Mouse (Mus musculus) heart, adult 10 weeks (tissue): ENCODE measurements around the gene Vmn1r22. TPM values are rescaled to one million over a fixed set of nuclear protein-coding genes. Genes with fewer than 3 reads are reported as not detected.

Source experiments
- polyA plus RNA-seq: library from polyadenylated mRNA; stranded (reverse); fragments of 350-450 nt; fragmentation: Illumina TruSeq; extraction: RNeasy Lipid Tissue Mini Kit (QIAGEN cat#74804); gene quantifications from one replicate; pipeline ENCODE4 v1.2.3, GENCODE M21; 2014; ENCODE audit warnings: low read depth, low replicate concordance

Vmn1r22 gene
- polyA plus RNA-seq: not detected

DNA sequence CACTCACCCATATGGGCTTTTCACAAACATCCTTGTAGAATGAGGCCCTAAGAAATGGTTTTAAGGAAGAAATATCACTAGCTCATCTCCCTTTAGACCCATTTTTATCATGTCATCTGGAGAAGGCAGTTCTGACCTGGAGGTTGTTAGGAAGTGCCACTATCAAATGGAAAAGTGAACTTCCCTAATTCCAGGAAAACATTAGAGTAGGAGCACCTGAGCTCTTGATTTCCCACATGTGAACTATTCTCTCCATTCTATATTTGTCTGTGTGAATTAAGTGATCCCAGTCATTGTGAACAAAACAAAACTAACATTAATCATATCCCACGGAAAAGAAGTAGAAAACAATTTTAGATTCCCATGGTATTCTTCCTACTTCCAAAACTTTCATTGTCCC lies at the start of gene Vmn1r22:
Vmn1r22 (minus strand) TSS at position 101 of the 400 bp plus-strand sequence.

DNA sequence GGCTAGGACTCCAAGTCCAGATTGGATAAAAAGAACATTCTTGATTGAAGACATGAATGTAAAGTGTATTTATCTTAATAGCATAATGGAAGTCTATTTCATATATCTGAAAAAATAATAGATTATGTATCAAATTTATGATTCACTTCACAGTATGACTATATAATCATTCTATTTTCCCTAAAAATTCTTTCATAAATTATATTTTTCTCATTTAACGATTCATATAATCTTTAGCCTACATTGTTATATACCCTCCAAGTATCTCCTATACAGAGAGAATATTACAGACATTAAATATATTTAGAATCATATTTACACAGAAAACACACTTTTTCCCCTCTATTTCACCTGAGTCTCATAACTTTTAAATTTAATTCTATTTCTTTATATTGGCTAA lies 18.9 kb upstream of the Vmn1r22 start, which contains the start of gene Vmn1r23:
Vmn1r23 (minus strand) TSS at position 101 of the 400 bp plus-strand sequence.

DNA sequence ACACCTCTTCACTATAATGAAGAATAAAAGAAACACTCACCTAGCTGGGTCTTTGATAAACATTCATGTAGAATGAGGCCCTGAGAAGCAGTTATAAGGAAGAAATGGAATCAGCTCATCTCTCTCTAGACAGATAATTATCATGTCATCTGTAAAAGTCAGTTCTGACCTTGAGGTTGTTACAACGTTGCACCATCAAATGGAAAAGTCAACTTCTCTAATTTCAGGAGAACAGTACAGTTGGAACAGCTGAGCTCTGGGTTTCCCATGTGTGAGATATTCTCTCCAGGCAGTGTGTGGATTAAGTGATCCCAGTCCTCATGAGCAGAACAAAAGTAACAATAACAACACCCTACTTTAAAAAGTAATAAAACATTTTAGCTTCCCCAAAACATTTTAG lies 57.5 kb downstream of the Vmn1r22 start, which contains the start of gene Vmn1r21:
Vmn1r21 (minus strand) TSS at position 58 of the 400 bp plus-strand sequence.

Other genes with a start within 250 kb of the Vmn1r22 start
- gene Pyurf, start 215.9 kb downstream of the Vmn1r22 start, polyA plus RNA-seq: 31.7 TPM
- 13.7 TPM for gene Lancl2, start 205.5 kb downstream of the Vmn1r22 start, polyA plus RNA-seq
- gene Vopp1, start 82.9 kb downstream of the Vmn1r22 start, polyA plus RNA-seq: 17.9 TPM
- not detected for gene Vmn1r21, start 57.7 kb downstream of the Vmn1r22 start, polyA plus RNA-seq
- gene Vmn1r23, start 18.8 kb upstream of the Vmn1r22 start, polyA plus RNA-seq: not detected
- not detected for gene Vmn1r24, start 53.5 kb upstream of the Vmn1r22 start, polyA plus RNA-seq
- gene Vmn1r25, start 72.8 kb upstream of the Vmn1r22 start, polyA plus RNA-seq: not detected
- not detected for gene Vmn1r26, start 107.1 kb upstream of the Vmn1r22 start, polyA plus RNA-seq